Mouse (Mus musculus) heart, postnatal 25 days (tissue): ENCODE data around the gene Acp5. TPM values are rescaled to one million over a fixed set of nuclear protein-coding genes. Genes with fewer than 3 reads are reported as not detected.
"Not testable (repeated sequence)": the region's sequence is repeated elsewhere in the genome, so short reads cannot be mapped to it uniquely, and the experiment has no call there.

Source experiments
- DNase-seq: peaks from one replicate; pipeline ENCODE4 v3.0.0; 2022; ENCODE audit warnings: low spot score
- intact Hi-C: fragments of 180-260 bp; cut with DNase I; formaldehyde crosslinking; loops from one replicate; pipeline ENCODE4 v1.15.1; 2025
- total RNA-seq, 2 experiments: library from RNA; stranded (reverse); gene quantifications; 2 replicates each; pipeline ENCODE4 v1.2.3; 2021

Acp5 gene
- total RNA-seq, result 1 to 10 TPM; 1.6 to 3.5 TPM

DNA sequence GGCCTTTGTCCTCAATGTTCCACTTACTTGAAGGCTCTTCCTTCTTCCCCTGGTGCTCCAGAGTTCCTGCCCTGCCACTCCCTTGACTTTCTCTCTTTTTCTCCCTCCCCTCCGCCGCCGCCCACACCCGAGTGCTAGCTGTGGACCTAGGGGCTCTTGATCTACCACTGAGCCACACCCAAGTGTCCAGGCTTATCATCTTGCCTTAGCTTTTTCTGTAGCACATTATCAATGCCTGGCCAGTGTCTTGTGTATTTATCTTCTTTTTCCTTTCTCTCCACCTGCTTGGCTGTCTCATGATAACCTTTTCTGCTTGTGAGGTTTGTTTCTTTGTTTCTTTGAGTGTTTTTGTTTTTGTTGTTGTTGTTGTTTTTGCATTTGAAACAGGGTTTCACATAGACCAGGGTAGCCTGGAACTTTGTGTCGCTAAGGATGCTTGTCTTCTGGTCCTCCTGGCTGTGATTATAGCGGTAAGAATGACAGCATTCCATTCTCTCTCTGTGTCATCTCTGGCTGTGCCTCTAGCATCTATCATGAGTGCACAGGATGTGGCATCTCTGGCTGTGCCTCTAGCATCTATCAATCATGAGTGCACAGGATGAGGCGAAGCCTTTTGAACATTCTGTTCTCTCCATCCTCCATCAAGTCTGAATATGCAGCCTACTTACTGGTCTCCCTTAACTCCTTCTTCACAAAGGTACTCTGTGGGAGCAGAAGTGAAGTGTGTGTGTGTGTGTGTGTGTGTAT is at the start of gene Acp5:
Gene Acp5, minus strand, starts transcription at position 68 of the 747 bp plus-strand sequence.
- no peak for DNase-seq
- intact Hi-C loops, result no loop called here

DNA sequence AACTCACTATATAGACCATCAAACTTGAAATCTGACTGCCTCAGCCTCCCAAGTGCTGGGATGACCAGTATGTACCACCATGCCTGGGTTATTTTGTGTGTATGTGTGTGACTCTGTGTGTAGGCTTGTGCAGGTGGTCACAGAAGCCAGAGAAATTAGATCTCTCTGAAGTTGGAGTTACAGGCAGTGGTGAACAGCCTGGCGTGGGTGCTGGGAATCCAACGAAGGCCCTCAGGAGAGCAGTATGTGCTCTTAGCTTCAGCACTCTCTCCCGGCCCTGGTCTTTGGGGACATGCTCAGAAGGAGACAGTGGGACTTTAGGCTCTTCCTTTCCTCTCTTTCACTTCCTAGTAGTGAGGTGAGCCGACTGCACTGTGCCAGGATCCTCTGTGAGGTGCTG is 36.8 kb upstream of the Acp5 start:
- DNase-seq, result no peak
- intact Hi-C loops, result no loop called here

DNA sequence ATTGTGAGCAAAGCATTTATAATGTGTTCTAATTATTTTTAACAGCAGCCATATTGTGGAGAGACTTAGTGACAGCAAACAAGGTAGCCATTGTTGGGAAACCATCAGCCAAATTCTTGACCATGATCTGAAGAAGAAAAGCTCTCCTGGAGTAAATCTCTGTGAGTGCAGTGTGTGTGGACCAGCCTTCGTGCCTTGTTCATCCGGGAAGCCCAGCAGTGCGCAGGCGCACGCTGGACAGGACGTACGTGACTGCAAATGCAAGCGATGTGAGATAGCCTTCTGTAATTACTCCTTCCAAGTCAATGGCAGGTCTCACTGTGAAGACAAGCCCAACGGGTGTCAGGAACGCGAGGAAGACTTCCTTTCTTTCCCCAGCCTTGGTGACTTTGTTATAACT is 33.8 kb upstream of the Acp5 start:
- no peak for DNase-seq
- intact Hi-C loops, result no loop called here

DNA sequence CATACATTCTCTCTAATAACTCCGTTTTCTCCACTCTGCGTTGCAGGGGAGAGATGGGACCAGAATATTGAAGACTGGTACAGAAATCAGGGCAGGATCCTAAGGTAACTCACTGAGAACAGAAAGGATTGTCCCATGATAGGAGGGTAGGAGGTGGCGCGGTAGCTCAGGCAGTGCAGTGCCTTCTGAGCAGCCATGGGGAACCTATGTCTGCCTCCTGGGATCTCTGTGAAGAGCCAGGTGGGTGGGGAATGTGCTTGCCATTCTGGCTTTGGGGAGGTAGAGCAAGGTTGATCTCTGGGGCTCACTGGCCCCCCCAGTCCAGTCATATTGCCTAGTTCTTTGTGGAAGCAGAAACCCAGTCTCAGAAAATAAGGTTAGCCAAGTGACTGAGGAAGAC is 32.2 kb upstream of the Acp5 start:
- intact Hi-C loops, result no loop called here
- DNase-seq, result no peak

DNA sequence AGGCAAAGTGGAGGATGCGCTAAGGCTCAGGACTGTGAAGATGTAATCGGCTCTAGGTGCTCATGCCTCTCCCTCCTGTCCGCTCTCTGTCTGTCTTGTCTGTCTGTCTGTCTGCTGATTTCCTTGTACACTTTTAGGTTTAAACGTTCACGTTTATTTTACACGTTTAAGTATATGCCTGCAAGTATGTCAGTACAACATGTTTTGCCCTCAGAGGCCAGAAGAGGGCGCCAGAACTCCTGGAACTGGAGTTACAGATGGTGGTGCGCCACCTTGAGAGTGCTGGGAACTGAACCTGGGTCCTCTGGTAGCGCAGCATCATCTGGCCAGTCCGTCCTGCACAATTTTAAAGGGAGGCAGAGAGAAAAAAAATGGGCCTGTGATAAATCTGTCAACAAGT is 31.2 kb upstream of the Acp5 start:
- intact Hi-C loops, result no loop called here

DNA sequence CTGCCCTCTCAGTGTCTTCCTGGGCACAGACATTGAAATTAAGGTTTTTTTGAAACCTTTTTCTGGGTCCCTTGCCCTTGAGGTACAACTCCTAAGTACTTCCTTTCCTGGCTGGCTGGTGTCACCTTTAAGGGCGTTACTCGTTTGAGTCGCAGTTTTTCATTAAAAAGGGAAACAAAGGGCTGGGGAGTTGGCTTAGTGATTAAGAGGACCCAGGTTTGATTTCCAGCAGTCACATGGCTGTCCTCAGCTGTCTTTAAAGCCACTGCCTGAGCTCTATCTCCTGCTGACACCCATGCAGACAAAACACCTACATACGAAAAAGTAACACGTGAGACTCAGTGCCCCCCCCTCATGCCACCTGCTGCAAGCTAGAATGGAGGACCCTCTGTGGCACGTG is 30.5 kb upstream of the Acp5 start:
- DNase-seq, result no peak
- intact Hi-C loops, result no loop called here

More for the DNA sequence above, 31.2 kb upstream of the Acp5 start:
- DNase-seq, result no peak

DNA sequence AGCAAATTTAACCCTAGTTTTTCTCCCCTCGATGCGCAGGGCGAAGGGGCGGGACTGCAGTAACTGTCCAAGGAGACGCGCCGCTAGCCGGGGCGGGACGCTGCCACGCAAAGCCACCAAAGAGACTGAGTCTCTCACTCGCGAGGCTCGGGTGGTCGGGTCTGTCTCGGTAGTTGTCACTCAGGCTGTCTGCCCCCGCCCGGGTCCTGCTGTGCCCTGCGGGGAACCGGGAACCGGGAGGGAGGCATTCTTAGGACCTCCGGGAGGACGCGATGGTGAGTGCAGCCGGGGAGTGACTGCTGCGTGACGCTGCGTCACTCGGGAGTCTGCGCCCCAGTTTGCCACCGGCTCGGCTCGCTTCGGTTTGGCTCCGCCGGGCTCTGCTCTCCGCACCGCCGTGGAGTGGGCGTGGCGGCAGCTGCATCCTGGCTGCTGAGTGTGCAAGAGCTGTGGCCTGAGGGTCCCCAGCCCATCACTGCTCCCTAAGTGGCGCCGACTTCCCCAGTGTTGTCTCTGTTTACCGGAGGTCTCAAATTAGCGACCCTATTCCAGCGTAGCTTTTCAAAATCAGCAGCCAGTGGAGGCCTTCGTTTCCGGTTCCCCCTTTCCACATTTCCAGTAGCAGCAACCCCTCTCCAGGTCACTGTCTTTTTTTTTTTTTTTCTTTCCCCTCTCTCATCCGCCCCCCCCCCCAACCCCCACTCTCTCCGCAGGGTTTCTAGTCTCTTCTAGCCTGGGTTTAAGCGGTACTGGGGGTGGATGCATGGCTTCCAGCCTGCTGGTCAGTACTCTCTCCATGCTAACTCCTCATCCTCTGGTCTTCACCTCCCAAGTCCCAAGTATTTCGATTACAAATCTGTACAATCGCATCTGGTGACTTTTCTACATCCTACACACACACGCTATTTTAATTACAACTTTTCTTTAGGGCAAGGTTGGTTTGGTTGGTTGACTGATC is 29.5 kb upstream of the Acp5 start:
- intact Hi-C loops, result no loop called here

DNA sequence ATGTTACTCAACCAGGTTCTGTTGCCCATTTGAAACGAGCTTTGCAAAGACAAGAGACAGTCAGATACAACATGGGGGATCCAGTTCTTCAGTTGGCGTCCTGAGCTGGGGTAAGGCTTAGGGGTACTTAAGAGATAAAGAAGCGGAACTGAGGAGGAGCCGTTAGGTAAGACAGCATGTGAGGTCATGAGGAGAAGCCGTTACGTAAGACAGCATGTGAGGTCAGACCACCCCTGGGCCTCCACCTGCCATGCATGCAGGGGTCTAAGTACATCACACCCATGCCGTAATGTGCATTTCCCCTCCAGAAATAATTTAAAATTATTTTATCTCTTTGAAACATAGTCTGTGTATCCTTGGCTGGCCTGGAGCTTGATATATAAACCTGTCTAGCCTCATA is 27.4 kb upstream of the Acp5 start:
- intact Hi-C loops, result no loop called here
- no peak for DNase-seq

More for the DNA sequence above, 29.5 kb upstream of the Acp5 start:
- no peak for DNase-seq

DNA sequence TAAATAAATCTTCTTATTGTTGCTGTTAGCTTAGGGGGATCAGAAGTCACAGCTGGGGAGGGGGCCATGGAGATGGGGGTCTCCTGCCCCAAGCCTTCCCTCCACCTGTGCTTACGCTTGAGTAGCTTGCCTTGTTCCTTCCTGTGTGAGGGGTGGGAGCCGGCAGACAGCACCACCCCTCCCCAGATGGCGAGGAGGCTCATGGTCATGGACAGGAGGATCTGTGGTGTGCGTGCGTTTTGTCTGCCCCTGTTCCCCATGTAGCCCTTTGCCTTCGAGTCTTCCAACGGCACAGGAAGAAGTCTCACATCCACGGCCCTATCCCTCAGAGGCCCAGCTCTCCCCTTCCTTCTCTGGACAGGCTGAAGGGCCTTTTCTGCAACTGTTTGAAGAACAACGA is 26.8 kb upstream of the Acp5 start:
- intact Hi-C loops, result no loop called here
- DNase-seq, result no peak

DNA sequence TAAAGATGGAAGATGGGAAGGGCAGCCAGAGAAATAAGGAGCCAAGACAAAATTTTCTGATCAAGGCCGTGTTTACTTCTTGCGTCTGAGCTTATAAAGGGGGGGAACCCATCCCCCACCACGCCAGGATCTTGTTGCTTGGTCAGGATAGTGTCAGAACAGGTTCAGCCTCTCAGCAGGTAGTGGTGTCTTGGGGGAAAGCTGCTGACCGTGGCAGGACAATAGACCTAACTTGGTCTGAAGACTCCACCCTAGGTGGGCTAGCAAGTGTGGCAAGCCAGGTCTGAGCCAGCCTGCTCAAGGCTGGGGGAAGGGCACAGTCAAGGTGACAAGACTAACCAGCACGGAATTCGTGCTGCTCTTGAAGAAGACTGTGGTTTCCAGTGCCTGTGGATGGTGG is 25.8 kb upstream of the Acp5 start:
- DNase-seq, result no peak
- intact Hi-C loops, result no loop called here

DNA sequence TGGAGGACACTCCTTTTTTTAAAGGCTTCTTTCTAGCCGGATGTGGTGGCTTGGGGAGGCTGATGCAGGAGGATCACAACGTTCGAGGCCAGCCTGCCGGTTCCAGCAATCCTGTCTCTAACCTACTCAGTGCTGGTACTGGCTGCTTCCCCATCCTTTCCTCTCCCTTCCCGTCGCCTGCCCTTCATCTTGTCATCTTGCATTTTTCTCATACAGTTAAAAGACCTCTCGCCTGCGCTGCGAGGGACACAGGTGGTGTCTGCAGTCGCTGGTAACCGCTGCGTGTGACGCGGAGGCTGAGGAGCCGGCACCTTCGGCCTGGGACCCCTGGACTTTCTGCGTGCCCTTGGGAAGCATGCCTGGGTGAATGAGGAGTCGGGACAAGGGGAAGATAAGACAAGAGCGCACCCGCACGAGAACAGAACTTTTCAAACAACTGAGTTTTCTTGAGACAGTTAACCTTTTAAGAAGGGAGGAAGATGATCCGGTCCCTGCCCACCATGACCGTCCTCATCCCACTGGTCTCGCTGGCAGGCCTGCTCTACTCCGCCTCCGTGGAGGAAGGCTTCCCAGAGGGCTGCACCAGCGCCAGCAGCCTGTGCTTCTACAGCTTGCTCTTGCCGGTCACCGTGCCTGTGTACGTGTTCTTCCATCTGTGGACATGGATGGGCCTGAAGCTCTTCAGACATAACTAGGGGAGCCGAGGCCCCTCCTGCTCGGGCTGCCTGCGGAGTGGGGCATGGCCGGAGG is 22.2 kb upstream of the Acp5 start:
- intact Hi-C loops, result loop anchor here (5.0 kb wide), 2 partner anchors 70 to 255 kb away; partner anchors contain the start of genes 9530077C05Rik and Zfp809

DNA sequence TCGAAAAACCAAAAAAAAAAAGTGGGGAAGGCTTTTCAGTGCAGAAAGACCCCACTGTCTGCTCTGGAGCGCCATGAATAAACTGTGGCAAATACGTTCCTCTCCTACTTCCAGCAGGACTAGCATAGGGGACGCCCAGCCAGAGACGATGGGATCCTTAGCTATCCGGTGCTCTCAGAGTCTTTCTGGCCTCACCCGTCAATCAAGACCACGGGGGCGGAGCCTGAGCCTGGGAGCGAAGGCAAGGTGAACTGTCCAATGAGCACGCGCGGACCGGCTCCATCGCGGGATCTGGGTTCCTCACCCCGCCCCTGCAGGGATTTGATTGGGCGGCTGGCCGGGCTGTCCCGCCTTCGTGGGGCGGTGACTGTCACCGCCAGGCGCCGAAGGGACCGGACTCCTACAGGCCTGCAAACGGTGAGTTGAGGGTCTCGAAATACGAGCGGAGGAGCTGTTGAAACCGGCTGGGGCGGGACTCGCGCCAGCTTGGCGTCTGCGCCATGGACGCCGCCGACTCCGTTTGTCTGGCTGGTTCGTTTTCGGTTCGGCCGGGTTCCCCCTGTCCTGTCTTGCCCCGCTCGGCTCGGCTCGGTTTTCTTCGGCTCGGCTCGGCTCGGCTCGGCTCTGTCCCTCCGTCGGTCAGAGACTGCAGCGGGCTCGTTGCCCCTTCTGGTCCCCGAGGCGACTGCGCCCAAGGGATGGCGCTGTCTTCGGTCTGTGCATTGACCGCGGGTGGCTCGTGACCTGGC is 21.2 kb upstream of the Acp5 start, which contains the start of gene Pigyl:
Gene Pigyl, plus strand, starts transcription at position 350 of the 749 bp plus-strand sequence.
- peak; percentile 97 for DNase-seq
- intact Hi-C loops, result loop anchor here (5.0 kb wide), 2 partner anchors 71 to 256 kb away; partner anchors contain the start of genes 9530077C05Rik and Zfp809

More for the DNA sequence above, 22.2 kb upstream of the Acp5 start:
- DNase-seq, result no peak

DNA sequence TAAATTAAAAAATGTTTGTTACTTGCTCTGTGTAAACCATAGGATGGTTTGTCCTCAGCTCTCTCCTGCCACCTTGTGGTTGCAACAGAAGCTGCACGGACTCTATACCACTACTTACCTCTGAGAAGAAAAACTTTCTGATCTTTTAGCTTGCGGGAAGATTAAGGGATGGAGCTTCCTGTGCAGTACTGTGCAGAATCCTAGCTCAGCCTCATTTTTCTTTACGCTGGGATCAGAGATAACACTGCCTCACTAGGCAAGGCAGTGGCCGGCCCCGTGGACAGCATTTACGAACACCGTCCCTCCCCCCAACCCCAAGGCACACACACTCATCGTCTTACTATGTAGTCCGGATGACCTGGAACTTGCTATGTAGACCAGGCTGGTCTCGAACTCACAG is 20.1 kb upstream of the Acp5 start:
- no peak for DNase-seq
- intact Hi-C loops, result loop anchor here (5.0 kb wide), 2 partner anchors 72 to 257 kb away; partner anchors contain the start of genes 9530077C05Rik and Zfp809

DNA sequence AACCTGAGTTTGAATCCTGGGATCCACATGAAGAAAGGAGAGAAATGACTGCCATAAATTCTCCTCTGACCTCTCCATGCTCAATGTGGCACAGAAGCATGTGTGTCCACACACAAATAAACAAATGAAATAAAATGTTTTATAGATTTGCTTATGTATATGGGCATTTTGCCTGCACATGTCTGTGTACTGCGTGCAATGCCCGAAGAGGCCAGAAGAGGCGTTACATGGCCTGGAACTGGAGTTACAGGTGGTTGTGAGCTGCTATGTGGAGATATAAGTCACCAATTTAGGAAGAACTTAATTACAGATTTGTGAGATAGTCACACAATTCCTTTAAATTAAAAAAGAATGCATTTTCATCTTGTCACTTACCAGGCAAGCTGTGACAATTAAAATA is 18.3 kb upstream of the Acp5 start:
- intact Hi-C loops, result no loop called here
- DNase-seq, result no peak

DNA sequence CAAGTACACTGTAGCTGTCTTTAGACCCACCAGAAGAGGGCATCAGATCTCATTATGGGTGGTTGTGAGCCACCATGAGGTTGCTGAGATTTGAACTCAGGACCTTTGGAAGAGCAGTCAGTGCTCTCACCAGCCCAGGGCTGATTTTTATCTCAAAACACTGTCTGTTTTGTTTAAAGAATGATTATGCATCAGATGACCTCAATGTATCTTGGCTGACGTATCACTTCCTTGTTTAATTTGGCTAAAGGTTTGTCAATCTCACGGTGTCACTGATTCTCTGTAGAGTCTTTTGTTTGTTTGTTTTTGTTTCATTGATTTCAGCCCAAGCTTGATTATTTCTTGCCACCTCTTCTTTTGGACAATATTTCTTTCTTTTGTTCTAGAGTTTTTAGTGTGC is 15.4 kb upstream of the Acp5 start:
- intact Hi-C loops, result no loop called here
- DNase-seq, result no peak

DNA sequence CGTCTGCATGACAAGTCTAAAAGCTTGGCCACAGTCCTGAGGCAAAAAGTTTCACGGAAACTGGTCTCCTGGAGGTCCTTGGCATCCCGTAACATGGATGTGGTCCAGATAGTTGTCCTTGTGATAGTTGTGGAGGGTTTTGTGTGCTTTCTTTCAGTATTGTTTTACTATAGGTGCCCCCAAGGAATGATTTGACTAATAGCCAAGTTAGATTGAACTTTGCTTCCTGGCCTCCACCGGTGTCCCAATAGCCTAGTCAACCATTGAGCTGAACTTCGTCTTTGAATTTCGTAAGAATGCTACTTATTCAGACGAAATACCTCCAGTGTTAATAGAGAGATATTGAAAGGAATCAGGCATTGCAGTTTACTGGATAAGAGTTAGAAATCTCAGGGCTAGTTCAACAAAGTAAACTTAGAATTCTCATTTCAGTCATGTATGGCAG is 14.8 kb upstream of the Acp5 start:
- DNase-seq, intact Hi-C loops: not testable (repeated sequence)

DNA sequence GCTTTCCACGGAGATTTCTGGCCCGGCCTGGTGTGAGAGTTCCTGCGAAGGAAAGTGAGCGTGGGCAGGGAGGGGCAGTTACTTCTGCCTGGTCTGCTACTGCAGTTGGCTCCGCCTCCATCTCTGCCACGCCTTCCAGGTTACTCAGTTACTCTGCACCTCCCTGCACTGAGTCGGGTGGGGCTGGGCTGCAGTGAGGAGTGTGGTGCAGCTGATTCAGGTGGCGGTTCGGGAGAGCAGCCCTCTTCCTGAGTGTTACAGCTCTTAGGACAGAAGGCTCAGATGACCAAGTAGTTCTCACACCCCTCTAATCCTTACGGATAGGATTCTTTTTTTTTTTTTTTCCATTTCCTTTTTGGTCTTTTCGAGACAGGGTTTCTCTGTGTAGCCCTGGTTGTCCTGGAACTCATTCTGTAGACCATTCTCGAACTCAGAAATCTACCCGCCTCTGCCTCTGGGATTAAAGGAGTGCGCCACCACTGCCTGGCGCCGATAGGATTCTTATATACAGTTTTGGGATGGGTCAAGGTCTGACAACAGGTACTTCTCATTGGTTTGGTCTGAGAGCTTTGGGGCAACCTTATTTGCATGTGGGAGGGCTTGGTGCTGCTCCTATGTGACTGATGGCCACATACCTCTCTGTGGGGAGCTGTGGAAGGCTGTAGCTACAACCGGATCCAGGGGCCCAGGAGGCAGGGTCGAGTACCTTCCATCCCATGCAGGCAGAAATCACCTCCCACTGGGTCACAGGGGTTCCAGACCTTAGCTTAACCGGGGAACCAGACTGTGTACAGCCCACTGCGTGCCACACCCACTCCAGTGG is 14.1 kb upstream of the Acp5 start:
- intact Hi-C loops, result no loop called here
- DNase-seq, result no peak

DNA sequence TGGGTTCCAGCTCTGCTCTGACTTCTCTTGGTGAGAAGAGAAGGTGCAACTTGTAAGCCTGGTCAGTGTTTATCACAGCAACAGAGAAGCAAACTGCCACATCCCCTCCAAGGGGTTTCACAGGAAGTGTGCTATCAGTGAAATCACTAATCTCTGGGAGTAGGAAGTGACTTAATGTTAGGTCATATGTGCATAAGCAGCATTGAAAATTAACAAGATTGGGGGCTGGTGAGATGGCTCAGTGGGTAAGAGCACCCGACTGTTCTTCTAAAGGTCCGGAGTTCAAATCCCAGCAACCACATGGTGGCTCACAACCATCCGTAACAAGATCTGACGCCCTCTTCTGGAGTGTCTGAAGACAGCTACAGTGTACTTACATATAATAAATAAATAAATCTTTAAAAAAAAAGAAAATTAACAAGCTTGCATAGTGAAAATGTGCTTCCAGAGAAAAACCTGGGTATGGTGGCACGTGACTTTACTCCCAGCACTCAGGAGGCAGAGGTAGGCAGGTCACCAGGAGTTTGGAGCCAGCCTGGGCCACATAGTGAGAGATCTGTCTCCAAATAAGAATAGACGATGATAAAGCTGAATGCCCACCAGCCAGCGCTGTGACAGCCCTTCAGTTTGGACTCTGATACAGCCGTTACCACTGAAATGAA is 8.9 kb upstream of the Acp5 start:
- DNase-seq, result no peak
- intact Hi-C loops, result loop anchor here (5.0 kb wide), 1 partner anchor 167 kb away; no protein-coding TSS in a partner anchor
